Mouse (Mus musculus) lung, postnatal 0 days (tissue): ENCODE data around the gene Tmc8. TPM values are rescaled to one million over a fixed set of nuclear protein-coding genes. Genes with fewer than 3 reads are reported as not detected.

Experiments used
- ATAC-seq: fragments of 200-750 bp; cut with Nextera tagmentation; 2 replicates; pipeline ENCODE4 v1.8.0; 2017; ENCODE audit warnings: moderate library complexity
- DNase-seq: peaks from one replicate; pipeline ENCODE4 v3.0.0-alpha.2; 2016; ENCODE audit warnings: low spot score
- H3K27ac ChIP-seq: fragments of 300-500 bp; sonication (generic); 2 replicates; pipeline ENCODE4 v1.5.1; 2014; ENCODE audit warnings: antibody characterized with exemption, mild to moderate bottlenecking, low read length, mixed read lengths
- H3K27me3 ChIP-seq: fragments of 300-500 bp; sonication (generic); replicated peaks from 2 replicates; pipeline ENCODE4 v1.6.1; 2014; ENCODE audit warnings: low read length, mixed read lengths; ENCODE audit not compliant: insufficient read depth
- H3K36me3 ChIP-seq: fragments of 300-500 bp; sonication (generic); 2 replicates; pipeline ENCODE4 v1.6.1; 2014; ENCODE audit warnings: low read length, mixed read lengths; ENCODE audit not compliant: insufficient read depth
- H3K4me1 ChIP-seq: fragments of 300-500 bp; sonication (generic); 2 replicates; pipeline ENCODE4 v1.6.1; 2014; ENCODE audit warnings: antibody characterized with exemption, low read depth, low read length, mixed read lengths; ENCODE audit not compliant: insufficient read depth
- H3K4me2 ChIP-seq: fragments of 300-500 bp; sonication (generic); replicated peaks from 2 replicates; pipeline ENCODE4 v1.6.1; 2014; ENCODE audit warnings: low read depth, mild to moderate bottlenecking, low read length, moderate library complexity, mixed read lengths
- H3K4me3 ChIP-seq: fragments of 300-500 bp; sonication (generic); 2 replicates; pipeline ENCODE4 v1.5.1; 2014; ENCODE audit warnings: low read depth, low read length
- H3K9ac ChIP-seq: fragments of 300-500 bp; sonication (generic); replicated peaks from 2 replicates; pipeline ENCODE4 v1.6.1; 2014; ENCODE audit warnings: low read depth, mild to moderate bottlenecking
- H3K9me3 ChIP-seq: fragments of 300-500 bp; sonication (generic); 2 replicates; pipeline ENCODE4 v1.6.1; 2016; ENCODE audit warnings: low read length, mixed read lengths
- CTCF ChIP-seq: IDR thresholded peaks from 2 replicates; pipeline ENCODE4 v1.5.1; 2016; ENCODE audit warnings: antibody characterized with exemption, mild to moderate bottlenecking
- EP300 ChIP-seq: IDR thresholded peaks from 2 replicates; pipeline ENCODE4 v1.6.1; 2016; ENCODE audit warnings: antibody characterized with exemption, mild to moderate bottlenecking, control low read depth
- WGBS: fragments of 180-500 bp; shearing (Covaris S2); extraction: QIAGEN DNeasy Blood & Tissue Kit; methylation state at CpG from one replicate; pipeline ENCODE4 v1.1.7; 2014; 5-methylcytosine and 5-hydroxymethylcytosine counted together
- polyA plus RNA-seq: library from polyadenylated mRNA; unstranded; fragments of >200 nt; fragmentation: Nextera tagmentation; extraction: Ambion mirVana; gene quantifications from 2 replicates; pipeline ENCODE4 v1.2.1, GENCODE M21; 2015

Tmc8 gene
- polyA plus RNA-seq, 1 experiment from 2014 or later, result 5.5 TPM

GRCm38 (mm10) chr11:117816389-117816996, 34.6 kb downstream of the Tmc8 start:
- WGBS, result 79% methylated on average over 11 of the region's 13 CpGs
- 0 out of 2 replicates have a peak, but pooled peaks cover 4% of the 10 kb centered on the region for H3K36me3 ChIP-seq
- TF ChIP-seq EP300 (no peak), CTCF (0 out of 2 replicates have a peak, but pooled peaks have one; percentile 8)
- H3K9ac ChIP-seq, result no peak overlapping the region
- no peak overlapping the region for H3K4me3 ChIP-seq
- peaks cover 5% of the 10 kb centered on the region; the same call in 1 of the 2 replicates for H3K4me1 ChIP-seq
- ATAC-seq (no peak), DNase-seq (no peak)
- H3K4me2 ChIP-seq, result no peak overlapping the region
- no peaks in the 10 kb centered on the region for H3K27me3 ChIP-seq
- H3K9me3 ChIP-seq, result no peaks in the 10 kb centered on the region
- H3K27ac ChIP-seq, result no peak overlapping the region

GRCm38 (mm10) chr11:117819095-117819494, 37.2 kb downstream of the Tmc8 start:
- Histone ChIP-seq H3K4me3 (no peak overlapping the region), H3K9me3 (no peaks in the 10 kb centered on the region), H3K36me3 (0 out of 2 replicates have a peak, but pooled peaks cover 4% of the 10 kb centered on the region), H3K9ac (no peak overlapping the region), H3K4me2 (no peak overlapping the region), H3K27me3 (no peaks in the 10 kb centered on the region), H3K27ac (no peak overlapping the region), H3K4me1 (peaks cover 15% of the 10 kb centered on the region; the same call in 1 of the 2 replicates)
- TF ChIP-seq CTCF (no peak), EP300 (no peak)
- 84% methylated on average over 8 of the region's 8 CpGs for WGBS
- DNase-seq (no peak), ATAC-seq (no peak)

GRCm38 (mm10) chr11:117820173-117820572, 38.3 kb downstream of the Tmc8 start:
- no peak overlapping the region for H3K9ac ChIP-seq
- no peak overlapping the region for H3K4me2 ChIP-seq
- no peaks in the 10 kb centered on the region for H3K9me3 ChIP-seq
- H3K27ac ChIP-seq, result no peak overlapping the region
- peaks cover 23% of the 10 kb centered on the region; the same call in 1 of the 2 replicates for H3K4me1 ChIP-seq
- no peak overlapping the region for H3K4me3 ChIP-seq
- WGBS, result 81% methylated on average over 7 of the region's 7 CpGs
- no peak for DNase-seq
- ATAC-seq, result no peak
- H3K27me3 ChIP-seq, result no peaks in the 10 kb centered on the region
- TF ChIP-seq CTCF (no peak), EP300 (no peak)
- no peaks in the 10 kb centered on the region for H3K36me3 ChIP-seq

GRCm38 (mm10) chr11:117821868-117822267, 40.0 kb downstream of the Tmc8 start:
- DNase-seq (no peak), ATAC-seq (no peak)
- H3K4me2 ChIP-seq, result no peak overlapping the region
- TF ChIP-seq EP300 (no peak), CTCF (no peak)
- H3K4me3 ChIP-seq, result no peak overlapping the region
- H3K9me3 ChIP-seq, result no peaks in the 10 kb centered on the region
- H3K9ac ChIP-seq, result no peak overlapping the region
- no peaks in the 10 kb centered on the region for H3K36me3 ChIP-seq
- peaks cover 32% of the 10 kb centered on the region for H3K4me1 ChIP-seq
- H3K27ac ChIP-seq, result no peak overlapping the region
- WGBS, result 95% methylated on average over 9 of the region's 9 CpGs
- H3K27me3 ChIP-seq, result no peaks in the 10 kb centered on the region

GRCm38 (mm10) chr11:117822728-117823241, 40.9 kb downstream of the Tmc8 start:
- 32% methylated on average over 7 of the region's 7 CpGs for WGBS
- Histone ChIP-seq H3K4me1 (peaks cover 39% of the 10 kb centered on the region), H3K4me3 (no peak overlapping the region), H3K9ac (no peak overlapping the region), H3K27me3 (no peaks in the 10 kb centered on the region), H3K27ac (peak overlapping the region; percentile 39), H3K9me3 (no peaks in the 10 kb centered on the region), H3K4me2 (no peak overlapping the region), H3K36me3 (no peaks in the 10 kb centered on the region)
- DNase-seq (peak; percentile 58), ATAC-seq (no peak)
- TF ChIP-seq CTCF (no peak), EP300 (peak; percentile 36; the same call in 1 of the 2 replicates)

- Histone ChIP-seq H3K36me3 (no peaks in the 10 kb centered on the region), H3K4me1 (peaks cover 43% of the 10 kb centered on the region), H3K4me2 (no peak overlapping the region), H3K9ac (no peak overlapping the region), H3K4me3 (no peak overlapping the region), H3K27ac (0 out of 2 replicates have a peak overlapping the region, but pooled peaks have one; percentile 39), H3K9me3 (no peaks in the 10 kb centered on the region), H3K27me3 (no peaks in the 10 kb centered on the region)
- WGBS, result 81% methylated on average over 6 of the region's 6 CpGs
- ATAC-seq (no peak), DNase-seq (no peak)
- TF ChIP-seq EP300, result no peak
- TF ChIP-seq CTCF, result no peak
Observed at GRCm38 (mm10) chr11:117823411-117823810, 41.5 kb downstream of the Tmc8 start.
